Mouse (Mus musculus) CH12.LX (cell line): ENCODE data around the gene Ctsj.
"Not testable (repeated sequence)": the region's sequence is repeated elsewhere in the genome, so short reads cannot be mapped to it uniquely, and the experiment has no call there.

Experiments
- CHD2 ChIP-seq: IDR thresholded peaks from 2 replicates; pipeline ENCODE4 v1.6.1; 2011; ENCODE audit warnings: low read length, improper control_type of control experiment
- CTCF ChIP-seq, 2 experiments: IDR thresholded peaks in 1 of 2; conservative IDR thresholded peaks in 1 of 2; 2 replicates each; pipeline ENCODE4 v1.5.1; 2011 to 2012; ENCODE audit warnings: low read depth in 2 of 2, low read length in 2 of 2, improper control_type of control experiment in 1 of 2, inconsistent platforms in 1 of 2, mild to moderate bottlenecking in 1 of 2, moderate library complexity in 1 of 2
- EP300 ChIP-seq: IDR thresholded peaks from 2 replicates; pipeline ENCODE4 v1.6.1; 2011; ENCODE audit warnings: low read length, improper control_type of control experiment
- MAX ChIP-seq: IDR thresholded peaks from 2 replicates; pipeline ENCODE4 v1.6.1; 2011; ENCODE audit warnings: low read length, improper control_type of control experiment
- ZNF384 ChIP-seq: IDR thresholded peaks from 2 replicates; pipeline ENCODE4 v1.6.1; 2012; ENCODE audit warnings: low read depth, low read length, improper control_type of control experiment, inconsistent platforms

DNA sequence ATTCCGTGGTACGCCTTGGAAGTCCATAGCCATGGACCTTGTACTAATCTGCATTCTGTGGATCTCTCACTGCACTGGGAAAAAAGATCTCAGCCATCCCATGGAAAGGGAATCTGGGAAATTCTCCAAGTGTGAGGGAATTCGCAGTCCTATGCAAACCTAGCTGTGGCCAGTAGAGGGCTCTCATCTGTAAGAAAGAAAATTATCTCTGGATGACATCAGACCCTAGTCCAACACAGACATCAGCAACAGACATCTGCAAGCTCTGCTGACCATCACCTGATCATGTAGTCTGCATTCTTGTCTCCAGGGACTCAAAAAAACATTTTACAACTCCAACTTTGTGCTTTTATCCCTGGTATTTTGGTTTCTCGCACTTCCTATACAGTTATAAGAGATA, 33.4 kb downstream of the Ctsj start:
- TF ChIP-seq ZNF384; MAX; CTCF (conservative IDR thresholded peaks at IDR 0.05 in 1 of 2, IDR thresholded peaks at IDR 0.05 in 1 of 2; ENCODE audit: low read depth in 2 of 2, low read length in 2 of 2); CHD2; EP300: not testable (repeated sequence)
